Mouse (Mus musculus): ENCODE results near the gene Panx1. TPM values are rescaled to one million over a fixed set of nuclear protein-coding genes. Genes with fewer than 3 reads are reported as not detected.

Gene Panx1
- polyA plus RNA-seq, 1 experiment from 2014 or later: 113 TPM

GRCm38 (mm10) chr9:14970211-14970610, 75.1 kb downstream of the Panx1 start:
- H3K27me3 ChIP-seq (ENCODE audit: control insufficient read depth, insufficient read depth, low read length): no peaks in the 10 kb centered on the region
- no peak overlapping the region for H3K27ac ChIP-seq (ENCODE audit: low read depth, low read length)
- no peak for ATAC-seq (ENCODE audit: low FRiP score)
- H3K9me3 ChIP-seq (ENCODE audit: control insufficient read depth, low read length): no peaks in the 10 kb centered on the region
- no peaks in the 10 kb centered on the region for H3K36me3 ChIP-seq (ENCODE audit: control insufficient read depth, insufficient read depth, low read length)
- no peak overlapping the region for H3K4me3 ChIP-seq (ENCODE audit: low read depth, low read length)
- H3K9ac ChIP-seq (ENCODE audit: low read depth, low read length): no peak overlapping the region
- WGBS: 88% methylated on average over 4 of the region's 4 CpGs
- no peaks in the 10 kb centered on the region for H3K4me1 ChIP-seq (replicated peaks; ENCODE audit: control insufficient read depth, insufficient read depth, low read length)
- H3K4me2 ChIP-seq (replicated peaks; ENCODE audit: low read depth, low read length): no peak overlapping the region
- no peak for DNase-seq (ENCODE audit: low spot score)

GRCm38 (mm10) chr9:14967598-14967997, 77.7 kb downstream of the Panx1 start:
- WGBS: 91% methylated on average over 1 of the region's 1 CpGs
- Histone ChIP-seq H3K4me1 (replicated peaks; ENCODE audit: control insufficient read depth, insufficient read depth, low read length) (no peaks in the 10 kb centered on the region), H3K4me3 (ENCODE audit: low read depth, low read length) (no peak overlapping the region), H3K4me2 (replicated peaks; ENCODE audit: low read depth, low read length) (no peak overlapping the region), H3K27me3 (ENCODE audit: control insufficient read depth, insufficient read depth, low read length) (no peaks in the 10 kb centered on the region), H3K9ac (ENCODE audit: low read depth, low read length) (no peak overlapping the region), H3K9me3 (ENCODE audit: control insufficient read depth, low read length) (no peaks in the 10 kb centered on the region), H3K36me3 (ENCODE audit: control insufficient read depth, insufficient read depth, low read length) (no peaks in the 10 kb centered on the region), H3K27ac (ENCODE audit: low read depth, low read length) (no peak overlapping the region)
- no peak for ATAC-seq (ENCODE audit: low FRiP score)
- DNase-seq (ENCODE audit: low spot score): no peak

- H3K36me3 ChIP-seq (ENCODE audit: control insufficient read depth, insufficient read depth, low read length): no peaks in the 10 kb centered on the region
- H3K9ac ChIP-seq (ENCODE audit: low read depth, low read length): no peak overlapping the region
- H3K27ac ChIP-seq (ENCODE audit: low read depth, low read length): no peak overlapping the region
- no peaks in the 10 kb centered on the region for H3K4me1 ChIP-seq (replicated peaks; ENCODE audit: control insufficient read depth, insufficient read depth, low read length)
- H3K27me3 ChIP-seq (ENCODE audit: control insufficient read depth, insufficient read depth, low read length): no peaks in the 10 kb centered on the region
- H3K4me2 ChIP-seq (replicated peaks; ENCODE audit: low read depth, low read length): no peak overlapping the region
- no peaks in the 10 kb centered on the region for H3K9me3 ChIP-seq (ENCODE audit: control insufficient read depth, low read length)
- DNase-seq (ENCODE audit: low spot score) (no peak), ATAC-seq (ENCODE audit: low FRiP score) (no peak)
- WGBS: 67% methylated on average over 4 of the region's 4 CpGs
- H3K4me3 ChIP-seq (ENCODE audit: low read depth, low read length): no peak overlapping the region
Measured at GRCm38 (mm10) chr9:14966787-14967186, 78.5 kb downstream of the Panx1 start.

- ATAC-seq (ENCODE audit: low FRiP score): no peak
- Histone ChIP-seq H3K36me3 (ENCODE audit: control insufficient read depth, insufficient read depth, low read length) (no peaks in the 10 kb centered on the region), H3K4me2 (replicated peaks; ENCODE audit: low read depth, low read length) (no peak overlapping the region), H3K9ac (ENCODE audit: low read depth, low read length) (no peak overlapping the region), H3K9me3 (ENCODE audit: control insufficient read depth, low read length) (no peaks in the 10 kb centered on the region), H3K27me3 (ENCODE audit: control insufficient read depth, insufficient read depth, low read length) (no peaks in the 10 kb centered on the region), H3K4me1 (replicated peaks; ENCODE audit: control insufficient read depth, insufficient read depth, low read length) (no peaks in the 10 kb centered on the region), H3K4me3 (ENCODE audit: low read depth, low read length) (no peak overlapping the region), H3K27ac (ENCODE audit: low read depth, low read length) (no peak overlapping the region)
- no peak for DNase-seq (ENCODE audit: low spot score)
Measured at GRCm38 (mm10) chr9:14965368-14965767, 79.9 kb downstream of the Panx1 start.

GRCm38 (mm10) chr9:14962769-14963168, 82.5 kb downstream of the Panx1 start:
- H3K27me3 ChIP-seq (ENCODE audit: control insufficient read depth, insufficient read depth, low read length): no peaks in the 10 kb centered on the region
- H3K9me3 ChIP-seq (ENCODE audit: control insufficient read depth, low read length): no peaks in the 10 kb centered on the region
- no peak overlapping the region for H3K27ac ChIP-seq (ENCODE audit: low read depth, low read length)
- no peaks in the 10 kb centered on the region for H3K4me1 ChIP-seq (replicated peaks; ENCODE audit: control insufficient read depth, insufficient read depth, low read length)
- no peak overlapping the region for H3K4me3 ChIP-seq (ENCODE audit: low read depth, low read length)
- no peak overlapping the region for H3K4me2 ChIP-seq (replicated peaks; ENCODE audit: low read depth, low read length)
- DNase-seq (ENCODE audit: low spot score) (no peak), ATAC-seq (ENCODE audit: low FRiP score) (no peak)
- no peaks in the 10 kb centered on the region for H3K36me3 ChIP-seq (ENCODE audit: control insufficient read depth, insufficient read depth, low read length)
- WGBS: 82% methylated on average over 1 of the region's 1 CpGs
- no peak overlapping the region for H3K9ac ChIP-seq (ENCODE audit: low read depth, low read length)

- ATAC-seq (ENCODE audit: low FRiP score): no peak
- Histone ChIP-seq H3K36me3 (ENCODE audit: control insufficient read depth, insufficient read depth, low read length) (no peaks in the 10 kb centered on the region), H3K27me3 (ENCODE audit: control insufficient read depth, insufficient read depth, low read length) (no peaks in the 10 kb centered on the region), H3K4me3 (ENCODE audit: low read depth, low read length) (no peak overlapping the region), H3K9me3 (ENCODE audit: control insufficient read depth, low read length) (no peaks in the 10 kb centered on the region), H3K4me1 (replicated peaks; ENCODE audit: control insufficient read depth, insufficient read depth, low read length) (no peaks in the 10 kb centered on the region), H3K4me2 (replicated peaks; ENCODE audit: low read depth, low read length) (no peak overlapping the region), H3K27ac (ENCODE audit: low read depth, low read length) (no peak overlapping the region), H3K9ac (ENCODE audit: low read depth, low read length) (no peak overlapping the region)
- DNase-seq (ENCODE audit: low spot score): no peak
- WGBS: 69% methylated on average over 1 of the region's 1 CpGs
Measured at GRCm38 (mm10) chr9:14954659-14955058, 90.6 kb downstream of the Panx1 start.

Other genes starting within 250 kb of the Panx1 start
- 1.7 and 1.8 TPM in 2 replicates for gene Gpr83, start 185.3 kb downstream of the Panx1 start, polyA plus RNA-seq (2014; fragmentation: Nextera tagmentation; extraction: Ambion mirVana)
- not detected in 2 replicates for gene Izumo1r, start 141.5 kb downstream of the Panx1 start, polyA plus RNA-seq (2014; fragmentation: Nextera tagmentation; extraction: Ambion mirVana)
- not detected in 2 replicates for gene Hephl1, start 66.6 kb upstream of the Panx1 start, polyA plus RNA-seq (2014; fragmentation: Nextera tagmentation; extraction: Ambion mirVana)
- 1.8 and 2.1 TPM in 2 replicates for gene Vstm5, start 193.6 kb upstream of the Panx1 start, polyA plus RNA-seq (2014; fragmentation: Nextera tagmentation; extraction: Ambion mirVana)
- gene Med17, start 234.5 kb upstream of the Panx1 start, polyA plus RNA-seq (2014; fragmentation: Nextera tagmentation; extraction: Ambion mirVana): 37.3 and 41.2 TPM in 2 replicates